Comparison of ENCODE assay signal across 8 mouse cellular contexts in the genomic region with DNA sequence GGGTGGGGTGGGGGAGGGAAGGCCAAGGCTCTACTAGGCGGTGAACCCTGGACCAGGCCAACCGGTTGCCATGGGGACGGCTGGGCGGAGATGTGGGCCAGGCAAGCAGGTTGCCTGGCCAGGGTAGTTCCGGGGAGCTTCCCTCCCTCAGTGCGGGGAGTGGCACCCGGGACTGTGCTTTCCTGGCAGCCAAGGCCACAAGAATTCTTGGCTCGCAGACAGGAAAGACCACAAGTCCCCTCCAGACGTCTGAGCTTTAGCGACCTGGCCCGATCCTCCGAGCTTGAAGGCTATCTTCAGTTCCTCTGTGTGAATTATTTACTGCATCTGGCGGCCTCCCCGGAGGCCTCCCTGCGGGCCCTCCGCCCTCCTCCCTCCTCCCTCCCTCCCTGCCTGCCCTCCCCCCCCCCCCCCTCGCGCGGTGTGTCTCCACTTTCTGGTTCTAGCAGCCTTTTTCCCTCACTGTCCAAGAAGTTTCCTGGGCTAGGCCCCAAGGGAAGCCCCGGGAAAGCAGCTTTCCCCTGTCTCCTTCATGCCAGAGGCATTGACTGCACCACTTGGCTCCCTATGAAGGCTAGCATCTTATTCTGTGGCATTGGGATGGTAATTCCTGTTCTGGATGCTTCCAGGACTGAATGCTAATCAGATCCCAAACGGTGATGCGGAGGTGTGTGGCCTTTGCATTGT. TPM values are rescaled to one million over a fixed set of nuclear protein-coding genes. Genes with fewer than 3 reads are reported as not detected.
DNase-seq lines count a peak whose midpoint lies in the region; ATAC-seq and TF ChIP-seq lines count a peak whose summit lies in the region.

No protein-coding gene starts in this region.

- H3K4me1 ChIP-seq in liver, embryonic 11.5 days (replicated peaks; ENCODE audit: control insufficient read depth, insufficient read depth, low read length) = peaks cover 13% of the 10 kb centered on the region
- H3K4me1 ChIP-seq in neural tube, embryonic 11.5 days (ENCODE audit: control insufficient read depth, insufficient read depth, low read length) = peaks cover 30% of the 10 kb centered on the region

- no peak overlapping the region for H3K9ac ChIP-seq in liver, embryonic 11.5 days (ENCODE audit: low read depth, low read length)
- no peak overlapping the region for H3K9ac ChIP-seq in neural tube, embryonic 11.5 days (ENCODE audit: low read length)

- no peak overlapping the region for H3K4me3 ChIP-seq in left cerebral cortex, adult 2 months
- H3K4me3 ChIP-seq in liver, embryonic 11.5 days (ENCODE audit: low read depth, low read length) = 0 out of 2 replicates have a peak overlapping the region, but pooled peaks have one; percentile 5
- no peak overlapping the region for H3K4me3 ChIP-seq in neural tube, embryonic 11.5 days (ENCODE audit: low read depth, low read length)

- peak in 1 of 2 experiments; percentile 58 for DNase-seq in left cerebral cortex, adult 2 months (ENCODE audit: extremely low spot score in 1 of 2, low spot score in 2 of 2)
- no peak for DNase-seq in left cerebral cortex, adult 18-20 months (ENCODE audit: low spot score in 2 of 2)
- DNase-seq in cerebellum, postnatal 14 days = peak; percentile 69 to 71
- DNase-seq in gastrocnemius, postnatal 4 days (ENCODE audit: low spot score in 2 of 2) = peak; percentile 35 to 72
- peak; percentile 43 for DNase-seq in induced T-regulatory cell, adult 2 months (ENCODE audit: low read depth)
- DNase-seq in liver, embryonic 11.5 days (ENCODE audit: low spot score) = peak; percentile 77
- DNase-seq in neural tube, embryonic 11.5 days (ENCODE audit: low spot score) = peak; percentile 83
- DNase-seq in thymus, adult 18-20 months = no peak

- peaks cover 55% of the 10 kb centered on the region for H3K27me3 ChIP-seq in liver, embryonic 11.5 days (replicated peaks; ENCODE audit: control insufficient read depth, insufficient read depth, low read length)
- peaks cover 2% of the 10 kb centered on the region; the same call in 1 of the 2 replicates for H3K27me3 ChIP-seq in neural tube, embryonic 11.5 days (ENCODE audit: control insufficient read depth, insufficient read depth, low read length)

- 3% methylated on average over 19 of the region's 22 CpGs for WGBS in liver, embryonic 11.5 days
- WGBS in neural tube, embryonic 11.5 days = under 1% methylated on average over 17 of the region's 22 CpGs

- H3K27ac ChIP-seq in left cerebral cortex, adult 2 months = peak overlapping the region; percentile 92
- H3K27ac ChIP-seq in liver, embryonic 11.5 days (ENCODE audit: low read depth, low read length) = peak overlapping the region; percentile 52; the same call in 1 of the 2 replicates
- H3K27ac ChIP-seq in neural tube, embryonic 11.5 days (ENCODE audit: low read depth, low read length) = peak overlapping the region; percentile 94

- peak overlapping the region; percentile 49 for H3K4me2 ChIP-seq in liver, embryonic 11.5 days
- peak overlapping the region; percentile 42 for H3K4me2 ChIP-seq in neural tube, embryonic 11.5 days (ENCODE audit: low read depth)

- intact Hi-C loops in left cerebral cortex, adult 2 months (cut with DNase I) = no loop called here

- H3K36me3 ChIP-seq in liver, embryonic 11.5 days (ENCODE audit: control insufficient read depth, insufficient read depth, low read length) = no peaks in the 10 kb centered on the region
- no peaks in the 10 kb centered on the region for H3K36me3 ChIP-seq in neural tube, embryonic 11.5 days (ENCODE audit: control insufficient read depth, insufficient read depth, low read length)

- TF ChIP-seq CTCF in left cerebral cortex, adult 2 months (IDR thresholded peaks at IDR 0.05) = no peak

- no peaks in the 10 kb centered on the region for H3K9me3 ChIP-seq in liver, embryonic 11.5 days (ENCODE audit: control insufficient read depth, low read length)
- no peaks in the 10 kb centered on the region for H3K9me3 ChIP-seq in neural tube, embryonic 11.5 days (ENCODE audit: control insufficient read depth, low read length)

- ATAC-seq in liver, embryonic 11.5 days (replicated peaks; ENCODE audit: low FRiP score) = peak; percentile 67
- ATAC-seq in neural tube, embryonic 11.5 days (ENCODE audit: insufficient read depth, low FRiP score, low TSS enrichment) = peak; percentile 77

RNA-seq across cellular contexts. Expression of a gene that starts 10.7 kb away (rescaled TPM):
- 1,000 to 10,000 TPM; 1,332 to 1,386 TPM for total RNA-seq in left cerebral cortex, adult 2 months (2021)
- 1,000 to 10,000 TPM; 1,197 to 1,322 TPM for total RNA-seq in left cerebral cortex, adult 18-20 months (2021)
- 10 to 100 TPM in 1 of 2 experiments, 1 to 10 TPM in 1; 8.1 to 10.5 TPM for total RNA-seq in gastrocnemius, postnatal 4 days (2021)
- 2.1 TPM in 2 replicates for polyA plus RNA-seq in liver, embryonic 11.5 days (2014; fragmentation: Nextera tagmentation; extraction: Ambion mirVana)
- 6.0 TPM in 2 replicates for polyA plus RNA-seq in neural tube, embryonic 11.5 days (2014; fragmentation: Nextera tagmentation; extraction: Ambion mirVana)

RNA-seq across cellular contexts. Expression of a gene that starts 30.3 kb away (rescaled TPM):
- 10 to 100 TPM; 63.0 to 65.1 TPM for total RNA-seq in left cerebral cortex, adult 2 months (2021)
- total RNA-seq in left cerebral cortex, adult 18-20 months (2021) = 10 to 100 TPM; 70.8 to 72.3 TPM
- 10 to 100 TPM; 30.1 to 33.2 TPM for total RNA-seq in gastrocnemius, postnatal 4 days (2021)
- 15.1 and 17.9 TPM in 2 replicates for polyA plus RNA-seq in liver, embryonic 11.5 days (2014; fragmentation: Nextera tagmentation; extraction: Ambion mirVana)
- polyA plus RNA-seq in neural tube, embryonic 11.5 days (2014; fragmentation: Nextera tagmentation; extraction: Ambion mirVana) = 19.3 and 22.8 TPM in 2 replicates

Comparison
In these comparisons a context has a peak if more than half of its experiments do, and no peak if none do; other contexts are left out.
1. DNase-seq: peak in cerebellum, postnatal 14 days (2 of 2), gastrocnemius, postnatal 4 days (2 of 2), induced T-regulatory cell, adult 2 months (single experiment), liver, embryonic 11.5 days (single experiment) and neural tube, embryonic 11.5 days (single experiment); none in left cerebral cortex, adult 18-20 months (0 of 2) and thymus, adult 18-20 months (0 of 2).
2. RNA of a gene that starts 10.7 kb away (total RNA-seq): 1,332 to 1,386 TPM in left cerebral cortex, adult 2 months and 1,197 to 1,322 TPM in left cerebral cortex, adult 18-20 months; 8.1 to 10.5 TPM in gastrocnemius, postnatal 4 days; every median in the first group is over 100 times any median in the second.
3. Peak in every context shown above with its lines, with median percentiles within 50 percentile points of each other: H3K27ac ChIP-seq.